Mouse (Mus musculus) spleen, adult 2 months (tissue): ENCODE measurements at regions not wholly inside any gene's neighbourhood (a gene's known extent, or its start where the extent isn't known, plus 50 kb on each side); places are given as distances from the start of the nearest gene placed in this dataset.

Experiments used
- DNase-seq, 2 experiments: peaks; one replicate each; pipeline versions ENCODE4 v3.0.0 to v3.0.0-alpha.2; 2012 to 2021; ENCODE audit warnings: low spot score in 2 of 2, low read depth in 1 of 2
- H3K27ac ChIP-seq: fragments of 200-500 bp; 2 replicates; pipeline ENCODE4 v1.5.1; 2012; ENCODE audit warnings: low read length, inconsistent platforms; ENCODE audit not compliant: insufficient read depth
- H3K27me3 ChIP-seq: fragments of 200-500 bp; 2 replicates; pipeline ENCODE4 v1.6.1; 2012; ENCODE audit warnings: mild to moderate bottlenecking, moderate library complexity, low read length, inconsistent platforms; ENCODE audit not compliant: control insufficient read depth, insufficient read depth
- H3K36me3 ChIP-seq: fragments of 200-500 bp; 2 replicates; pipeline ENCODE4 v1.6.1; 2012; ENCODE audit warnings: mild to moderate bottlenecking, low read length, inconsistent platforms; ENCODE audit not compliant: control insufficient read depth, insufficient read depth
- H3K4me1 ChIP-seq: fragments of 200-500 bp; 2 replicates; pipeline ENCODE4 v1.6.1; 2011; ENCODE audit warnings: inconsistent platforms; ENCODE audit not compliant: control insufficient read depth, insufficient read depth, insufficient read length
- H3K4me3 ChIP-seq: fragments of 200-500 bp; 2 replicates; pipeline ENCODE4 v1.5.1; 2011; ENCODE audit warnings: mild to moderate bottlenecking, inconsistent platforms; ENCODE audit not compliant: insufficient read depth, insufficient read length; ENCODE audit errors: extremely low read depth
- CTCF ChIP-seq: fragments of 200-500 bp; IDR thresholded peaks from 2 replicates; pipeline ENCODE4 v1.5.1; 2011; ENCODE audit warnings: mild to moderate bottlenecking, inconsistent platforms; ENCODE audit not compliant: insufficient read depth, insufficient read length, insufficient replicate concordance; ENCODE audit errors: extremely low read depth
- POLR2A ChIP-seq: fragments of 200-500 bp; IDR thresholded peaks from 2 replicates; pipeline ENCODE4 v1.6.1; 2011; ENCODE audit warnings: low read depth, low read length, inconsistent platforms
- WGBS: fragments of 180-500 bp; shearing (Covaris S2); methylation state at CpG from one replicate; pipeline ENCODE4 v1.1.7; 2018; 5-methylcytosine and 5-hydroxymethylcytosine counted together

GRCm38 (mm10) chr4:71165802-71166201, 592.0 kb downstream of the Gm11232 start:
- no peaks in the 10 kb centered on the region for H3K27me3 ChIP-seq
- H3K4me1 ChIP-seq: no peaks in the 10 kb centered on the region
- TF ChIP-seq POLR2A (no peak), CTCF (no peak)
- DNase-seq: no peak
- no peaks in the 10 kb centered on the region for H3K36me3 ChIP-seq
- H3K27ac ChIP-seq: no peak overlapping the region
- no peak overlapping the region for H3K4me3 ChIP-seq

- WGBS: 64% methylated on average over 1 of the region's 1 CpGs
- Histone ChIP-seq H3K36me3 (no peaks in the 10 kb centered on the region), H3K4me1 (no peaks in the 10 kb centered on the region), H3K27me3 (no peaks in the 10 kb centered on the region), H3K27ac (no peak overlapping the region), H3K4me3 (no peak overlapping the region)
- TF ChIP-seq POLR2A (no peak), CTCF (no peak)
- DNase-seq: no peak
Measured at GRCm38 (mm10) chr4:71131670-71132317, 597.0 kb upstream of the Megf9 start.

GRCm38 (mm10) chr4:71130946-71131669, 596.3 kb upstream of the Megf9 start:
- TF ChIP-seq CTCF (no peak), POLR2A (no peak)
- 78% methylated on average over 7 of the region's 7 CpGs for WGBS
- no peak for DNase-seq
- Histone ChIP-seq H3K27me3 (no peaks in the 10 kb centered on the region), H3K36me3 (no peaks in the 10 kb centered on the region), H3K4me1 (no peaks in the 10 kb centered on the region), H3K4me3 (no peak overlapping the region), H3K27ac (no peak overlapping the region)

- DNase-seq: no peak
- no peaks in the 10 kb centered on the region for H3K36me3 ChIP-seq
- H3K27ac ChIP-seq: no peak overlapping the region
- WGBS: 78% methylated on average over 1 of the region's 1 CpGs
- TF ChIP-seq CTCF (no peak), POLR2A (no peak)
- H3K4me3 ChIP-seq: no peak overlapping the region
- no peaks in the 10 kb centered on the region for H3K4me1 ChIP-seq
- H3K27me3 ChIP-seq: no peaks in the 10 kb centered on the region
Measured at GRCm38 (mm10) chr4:71129306-71129705, 594.5 kb upstream of the Megf9 start.
